Mouse (Mus musculus) forebrain, embryonic 14.5 days (tissue): ENCODE results near the gene Nlk. TPM values are rescaled to one million over a fixed set of nuclear protein-coding genes. Genes with fewer than 3 reads are reported as not detected.
"Not testable (repeated sequence)": the region's sequence is repeated elsewhere in the genome, so short reads cannot be mapped to it uniquely, and the experiment has no call there.

Experiments used
- ATAC-seq: fragments of 200-750 bp; cut with Nextera tagmentation; 2 replicates; pipeline ENCODE4 v1.8.0; 2017; ENCODE audit warnings: mild to moderate bottlenecking, moderate library complexity
- DNase-seq: peaks from one replicate; pipeline ENCODE4 v3.0.0-alpha.2; 2015; ENCODE audit warnings: low spot score
- H3K27ac ChIP-seq: fragments of 300-500 bp; sonication (generic); 2 replicates; pipeline ENCODE4 v1.5.1; 2014; ENCODE audit warnings: low read depth, mild to moderate bottlenecking, control low read depth, low read length, moderate library complexity
- H3K27me3 ChIP-seq: fragments of 300-500 bp; sonication (generic); replicated peaks from 2 replicates; pipeline ENCODE4 v1.6.1; 2014; ENCODE audit warnings: low read length, control low read depth, mixed read lengths; ENCODE audit not compliant: control insufficient read depth, insufficient read depth
- H3K36me3 ChIP-seq: fragments of 300-500 bp; sonication (generic); 2 replicates; pipeline ENCODE4 v1.6.1; 2014; ENCODE audit warnings: low read length, control low read depth; ENCODE audit not compliant: control insufficient read depth, insufficient read depth
- H3K4me1 ChIP-seq: fragments of 300-500 bp; sonication (generic); 2 replicates; pipeline ENCODE4 v1.6.1; 2014; ENCODE audit warnings: antibody characterized with exemption, low read length, control low read depth; ENCODE audit not compliant: control insufficient read depth, insufficient read depth
- H3K4me2 ChIP-seq: fragments of 300-500 bp; sonication (generic); 2 replicates; pipeline ENCODE4 v1.6.1; 2014; ENCODE audit warnings: mild to moderate bottlenecking, control low read depth, low read length
- H3K4me3 ChIP-seq: fragments of 300-500 bp; sonication (generic); 2 replicates; pipeline ENCODE4 v1.5.1; 2014; ENCODE audit warnings: low read depth, low read length, control low read depth
- H3K9ac ChIP-seq: fragments of 300-500 bp; sonication (generic); 2 replicates; pipeline ENCODE4 v1.6.1; 2014; ENCODE audit warnings: mild to moderate bottlenecking, low read length, control low read depth, moderate library complexity
- H3K9me3 ChIP-seq: fragments of 300-500 bp; sonication (generic); replicated peaks from 2 replicates; pipeline ENCODE4 v1.6.1; 2016; ENCODE audit warnings: low read length, control low read depth, mixed read lengths; ENCODE audit not compliant: control insufficient read depth
- WGBS: fragments of 180-500 bp; shearing (Covaris S2); extraction: QIAGEN DNeasy Blood & Tissue Kit; methylation state at CpG from one replicate; pipeline ENCODE4 v1.1.7; 2014; 5-methylcytosine and 5-hydroxymethylcytosine counted together
- polyA plus RNA-seq: library from polyadenylated mRNA; unstranded; fragments of >200 nt; fragmentation: Nextera tagmentation; extraction: Ambion mirVana; gene quantifications from 2 replicates; pipeline ENCODE4 v1.2.1, GENCODE M21; 2014

The Nlk gene
- polyA plus RNA-seq, 1 experiment from 2014 or later = 31.6 TPM

DNA sequence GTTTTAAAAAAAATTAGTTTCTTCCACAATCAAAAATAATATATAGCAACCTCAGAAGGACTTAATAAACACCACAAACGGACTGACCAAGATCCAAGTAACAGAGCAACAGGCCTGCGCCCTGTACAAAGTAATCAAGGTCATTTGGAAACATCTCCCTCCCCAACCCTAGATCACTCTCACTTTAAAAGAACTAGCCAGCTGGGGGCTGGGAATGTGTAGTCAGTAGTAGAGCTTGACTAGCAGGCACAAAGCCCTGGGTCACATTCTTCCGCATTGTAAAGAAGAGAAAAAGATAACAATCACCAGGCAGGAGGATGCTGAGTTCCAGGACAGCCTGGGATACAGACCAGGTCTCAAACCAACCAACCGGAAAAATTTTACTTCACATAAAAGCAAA is 33.3 kb downstream of the Nlk start:
- WGBS = 67% methylated on average over 4 of the region's 4 CpGs
- H3K4me2 ChIP-seq = no peak overlapping the region
- no peak for ATAC-seq

DNA sequence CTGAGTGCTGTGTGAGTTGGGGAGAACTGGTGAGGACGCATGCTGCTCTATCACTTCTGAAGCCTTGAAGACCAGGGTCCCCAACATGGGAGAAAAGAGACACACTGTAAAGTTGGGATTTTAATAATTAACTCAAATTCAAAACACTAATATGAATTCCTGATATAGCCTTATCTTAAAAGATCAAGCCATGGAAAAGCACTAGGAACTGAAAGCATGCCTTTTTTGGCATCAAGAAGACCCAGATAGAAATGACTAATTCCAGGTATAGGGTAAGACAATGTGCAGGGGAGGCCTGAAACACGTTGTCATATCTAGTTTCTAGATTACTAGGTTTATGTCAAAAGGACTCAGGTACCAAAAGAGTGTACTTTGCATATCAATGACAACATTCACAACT is 48.0 kb downstream of the Nlk start:
- Histone ChIP-seq H3K27me3 (no peaks in the 10 kb centered on the region), H3K36me3 (no peaks in the 10 kb centered on the region), H3K4me3 (no peak overlapping the region), H3K9me3 (no peaks in the 10 kb centered on the region), H3K9ac (no peak overlapping the region), H3K4me2 (no peak overlapping the region), H3K27ac (no peak overlapping the region), H3K4me1 (no peaks in the 10 kb centered on the region)
- DNase-seq (no peak), ATAC-seq (no peak)
- 80% methylated on average over 2 of the region's 2 CpGs for WGBS

More for the DNA sequence above, 33.3 kb downstream of the Nlk start:
- Histone ChIP-seq H3K27ac (no peak overlapping the region), H3K9me3 (no peaks in the 10 kb centered on the region), H3K9ac (no peak overlapping the region), H3K36me3 (no peaks in the 10 kb centered on the region), H3K27me3 (no peaks in the 10 kb centered on the region), H3K4me3 (no peak overlapping the region), H3K4me1 (no peaks in the 10 kb centered on the region)
- no peak for DNase-seq

- H3K4me3 ChIP-seq, H3K36me3 ChIP-seq, H3K27me3 ChIP-seq, H3K4me2 ChIP-seq, ATAC-seq, H3K9ac ChIP-seq, DNase-seq, H3K4me1 ChIP-seq, H3K27ac ChIP-seq, H3K9me3 ChIP-seq: not testable (repeated sequence)
- WGBS = 93% methylated on average over 1 of the region's 1 CpGs
Measured at GRCm38 (mm10) chr11:78648405-78648804, 48.8 kb downstream of the Nlk start.

DNA sequence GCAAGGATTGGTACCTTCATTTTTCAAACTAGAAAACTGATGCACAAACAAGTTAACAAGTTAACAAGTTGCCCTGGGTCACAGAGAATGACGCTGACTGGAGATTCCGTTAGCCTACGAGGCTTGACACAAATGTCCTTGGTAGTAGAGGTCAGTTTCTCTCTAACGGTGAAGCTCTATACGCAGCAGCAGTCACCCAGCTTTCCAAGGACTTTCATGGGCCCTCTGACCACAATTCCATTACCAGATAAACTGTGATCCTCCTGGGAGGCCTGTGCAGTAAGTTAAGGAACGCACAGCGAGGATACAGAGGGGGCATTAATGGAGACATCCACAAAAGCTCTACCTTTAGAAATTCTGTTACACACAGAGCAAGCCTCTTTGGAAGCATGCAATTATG is 53.4 kb downstream of the Nlk start:
- ATAC-seq (no peak), DNase-seq (no peak)
- Histone ChIP-seq H3K36me3 (no peaks in the 10 kb centered on the region), H3K4me1 (no peaks in the 10 kb centered on the region), H3K27me3 (no peaks in the 10 kb centered on the region), H3K4me3 (no peak overlapping the region), H3K9ac (no peak overlapping the region), H3K27ac (no peak overlapping the region), H3K9me3 (no peaks in the 10 kb centered on the region), H3K4me2 (no peak overlapping the region)
- 86% methylated on average over 7 of the region's 7 CpGs for WGBS

- Histone ChIP-seq H3K36me3 (no peaks in the 10 kb centered on the region), H3K9ac (no peak overlapping the region), H3K4me3 (no peak overlapping the region), H3K4me2 (no peak overlapping the region), H3K27me3 (no peaks in the 10 kb centered on the region), H3K9me3 (peaks cover under 1% of the 10 kb centered on the region; the same call in 1 of the 2 replicates), H3K27ac (no peak overlapping the region), H3K4me1 (no peaks in the 10 kb centered on the region)
- 67% methylated on average over 3 of the region's 3 CpGs for WGBS
- ATAC-seq (no peak), DNase-seq (peak; percentile 10)
Measured at GRCm38 (mm10) chr11:78642151-78642550, 55.0 kb downstream of the Nlk start.

DNA sequence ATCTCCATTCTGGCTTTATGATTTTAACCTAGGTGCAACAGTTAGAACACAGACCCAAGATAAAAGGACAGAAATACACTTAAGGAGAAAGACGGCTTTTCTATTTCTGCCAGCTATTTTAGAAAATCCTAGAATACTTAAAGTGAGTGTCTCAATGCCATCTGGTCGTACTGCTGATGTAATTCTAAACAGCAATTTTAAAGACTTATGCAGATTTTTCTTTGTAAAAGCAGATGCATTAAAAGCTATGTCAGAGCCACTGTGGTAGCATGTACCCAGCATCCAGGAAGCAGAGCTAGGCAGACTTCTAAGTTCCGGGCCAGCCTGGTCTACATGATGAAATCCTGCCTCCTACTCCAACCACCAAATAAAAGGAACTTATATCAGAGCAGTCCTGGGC is 56.1 kb downstream of the Nlk start:
- Histone ChIP-seq H3K27ac (no peak overlapping the region), H3K36me3 (no peaks in the 10 kb centered on the region), H3K27me3 (no peaks in the 10 kb centered on the region), H3K4me1 (no peaks in the 10 kb centered on the region), H3K9me3 (peaks cover 5% of the 10 kb centered on the region; the same call in 1 of the 2 replicates), H3K4me2 (no peak overlapping the region), H3K4me3 (no peak overlapping the region), H3K9ac (no peak overlapping the region)
- WGBS = 85% methylated on average over 3 of the region's 3 CpGs
- DNase-seq (peak; percentile 17), ATAC-seq (no peak)

DNA sequence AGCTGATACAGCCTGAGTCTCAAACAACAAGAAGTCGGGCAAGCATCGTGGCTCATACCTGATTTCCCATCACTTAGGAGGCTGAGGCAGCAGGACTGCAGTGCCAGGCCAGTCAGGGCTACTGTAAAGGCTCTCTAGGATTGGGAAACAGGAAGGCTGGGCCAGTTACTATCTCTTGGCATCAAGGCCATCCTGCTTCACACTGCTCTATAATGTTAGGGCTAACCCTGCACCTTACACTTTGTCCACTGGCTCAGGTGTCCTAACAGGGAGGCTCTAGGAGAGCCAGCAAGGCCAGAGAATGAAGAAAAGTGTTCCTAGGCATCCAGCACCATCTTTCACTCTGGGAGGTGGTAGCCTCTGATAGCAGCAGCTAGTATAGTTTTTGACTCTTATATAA is 64.4 kb downstream of the Nlk start:
- no peak for DNase-seq
- no peaks in the 10 kb centered on the region for H3K27me3 ChIP-seq
- 98% methylated on average over 2 of the region's 2 CpGs for WGBS
- H3K4me2 ChIP-seq = no peak overlapping the region
- H3K9me3 ChIP-seq = peaks cover 5% of the 10 kb centered on the region; the same call in 1 of the 2 replicates
- no peak overlapping the region for H3K9ac ChIP-seq
- H3K36me3 ChIP-seq = no peaks in the 10 kb centered on the region
- no peaks in the 10 kb centered on the region for H3K4me1 ChIP-seq
- no peak overlapping the region for H3K4me3 ChIP-seq
- no peak overlapping the region for H3K27ac ChIP-seq
- ATAC-seq = no peak

- Histone ChIP-seq H3K4me3 (no peak overlapping the region), H3K36me3 (peaks cover 3% of the 10 kb centered on the region; the same call in 1 of the 2 replicates), H3K9me3 (no peaks in the 10 kb centered on the region), H3K27ac (no peak overlapping the region), H3K9ac (no peak overlapping the region), H3K4me2 (no peak overlapping the region), H3K27me3 (no peaks in the 10 kb centered on the region), H3K4me1 (no peaks in the 10 kb centered on the region)
- ATAC-seq = no peak
- DNase-seq = no peak
- WGBS = 87% methylated on average over 3 of the region's 3 CpGs
Measured at GRCm38 (mm10) chr11:78628871-78629270, 68.3 kb downstream of the Nlk start.

DNA sequence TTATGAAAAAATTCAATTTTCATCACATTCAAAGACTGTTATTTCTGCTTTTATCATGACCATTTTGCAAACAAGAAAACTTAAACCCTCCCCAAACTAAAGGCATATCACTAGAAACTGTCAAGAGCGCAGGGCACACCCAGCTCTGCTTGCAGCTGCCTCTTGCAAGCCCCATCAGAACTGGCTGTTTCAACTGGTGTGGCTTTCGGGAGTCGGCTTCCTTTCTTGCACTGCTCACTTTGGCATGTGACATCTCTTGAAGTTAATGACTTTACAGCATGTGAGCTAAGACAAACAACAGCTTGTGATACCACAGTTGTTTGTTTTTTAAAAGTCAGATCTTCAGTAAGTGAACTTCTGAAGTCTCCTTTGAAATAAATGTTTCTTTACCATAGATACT is 72.8 kb downstream of the Nlk start:
- 92% methylated on average over 3 of the region's 3 CpGs for WGBS
- no peak overlapping the region for H3K4me2 ChIP-seq
- ATAC-seq (no peak), DNase-seq (no peak)
- H3K4me3 ChIP-seq = no peak overlapping the region
- no peak overlapping the region for H3K27ac ChIP-seq
- H3K4me1 ChIP-seq = peaks cover 2% of the 10 kb centered on the region; the same call in 1 of the 2 replicates
- H3K27me3 ChIP-seq = no peaks in the 10 kb centered on the region
- H3K36me3 ChIP-seq = peaks cover 3% of the 10 kb centered on the region; the same call in 1 of the 2 replicates
- H3K9me3 ChIP-seq = no peaks in the 10 kb centered on the region
- no peak overlapping the region for H3K9ac ChIP-seq
